In genomic region chr6:49368212-49368611, GRCm38 (mm10) we compare ENCODE assay signal across 9 mouse cellular contexts. TPM values are rescaled to one million over a fixed set of nuclear protein-coding genes. Genes with fewer than 3 reads are reported as not detected.
DNase-seq lines count a peak whose midpoint lies in the region; ATAC-seq and TF ChIP-seq lines count a peak whose summit lies in the region.
"Had no signal": no experiment of that assay in that cellular context is flagged by ENCODE, and none has a peak within 500 bp of the region (broad histone marks: within the 10 kb centered on the region; RNA-seq: fewer than 3 reads in every experiment).

No protein-coding gene starts in this region.

- DNase-seq in cerebellum, adult 2 months, result no peak
- DNase-seq in cerebellum, adult 9-10 months, result no peak
- DNase-seq in liver, postnatal 0 days, result no peak
- no peak for DNase-seq in frontal cortex, postnatal 36 days (ENCODE audit: low spot score in 2 of 2)
- no peak for DNase-seq in ovary, postnatal 36 days (ENCODE audit: low spot score)
- no peak for DNase-seq in gastrocnemius, postnatal 25 days

- peak overlapping the region; percentile 80 for H3K9ac ChIP-seq in heart, embryonic 14.5 days (ENCODE audit: low read length)
- peak overlapping the region; percentile 76 for H3K9ac ChIP-seq in liver, postnatal 0 days (replicated peaks)

- TF ChIP-seq CTCF in cerebellum, adult 2 months (IDR thresholded peaks at IDR 0.05; ENCODE audit: borderline replicate concordance, insufficient read depth, low read depth, low read length), result no peak
- TF ChIP-seq CTCF in E14TG2a.4 (conservative IDR thresholded peaks at IDR 0.05; ENCODE audit: low read length), result no peak
- no peak for TF ChIP-seq CTCF in liver, postnatal 0 days (IDR thresholded peaks at IDR 0.05; ENCODE audit: low read depth)

- no peak for TF ChIP-seq EP300 in liver, postnatal 0 days (IDR thresholded peaks at IDR 0.05; ENCODE audit: low read depth)

- ATAC-seq in heart, embryonic 14.5 days (ENCODE audit: insufficient number of reproducible peaks, insufficient read depth, low FRiP score, low read depth), result no peak
- no peak for ATAC-seq in liver, postnatal 0 days

- H3K27ac ChIP-seq in cerebellum, adult 2 months (ENCODE audit: insufficient read depth, low read length), result no peak overlapping the region
- no peak overlapping the region for H3K27ac ChIP-seq in heart, embryonic 14.5 days (replicated peaks in 1 of 2; ENCODE audit: control insufficient read depth in 1 of 2, insufficient read depth in 1 of 2, low read depth in 2 of 2, low read length in 2 of 2)
- H3K27ac ChIP-seq in liver, postnatal 0 days (ENCODE audit: low read depth), result no peak overlapping the region

- H3K4me1 ChIP-seq in cerebellum, adult 2 months (ENCODE audit: control insufficient read depth, insufficient read depth, low read length), result no peaks in the 10 kb centered on the region
- H3K4me1 ChIP-seq in E14TG2a.4 (replicated peaks; ENCODE audit: low read depth, low read length), result peaks cover 29% of the 10 kb centered on the region
- H3K4me1 ChIP-seq in heart, embryonic 14.5 days (ENCODE audit: control insufficient read depth in 2 of 2, insufficient read depth in 2 of 2, low read length in 2 of 2), result peaks cover 7 to 8% of the 10 kb centered on the region in 2 experiments; a peak in 3 of 4 replicates
- 0 out of 2 replicates have a peak, but pooled peaks cover 6% of the 10 kb centered on the region for H3K4me1 ChIP-seq in liver, postnatal 0 days (ENCODE audit: insufficient read depth)

- TF ChIP-seq POLR2A in cerebellum, adult 2 months (IDR thresholded peaks at IDR 0.05; ENCODE audit: borderline replicate concordance, insufficient read depth, low read length), result no peak

- H3K4me3 ChIP-seq in cerebellum, adult 2 months (replicated peaks; ENCODE audit: insufficient read depth, low read depth, low read length), result peak overlapping the region; percentile 69
- peak overlapping the region; percentile 78 for H3K4me3 ChIP-seq in E14TG2a.4 (replicated peaks; ENCODE audit: low read length)
- peak overlapping the region; percentile 59 to 76 for H3K4me3 ChIP-seq in heart, embryonic 14.5 days (ENCODE audit: control insufficient read depth in 1 of 2, insufficient read depth in 1 of 2, low read depth in 1 of 2, low read length in 2 of 2)
- H3K4me3 ChIP-seq in liver, postnatal 0 days (ENCODE audit: low read depth, low read length), result peak overlapping the region; percentile 66

- H3K4me2 ChIP-seq in heart, embryonic 14.5 days (ENCODE audit: low read length), result peak overlapping the region; percentile 94
- peak overlapping the region; percentile 89 for H3K4me2 ChIP-seq in liver, postnatal 0 days (ENCODE audit: low read depth, low read length)

- H3K27me3 ChIP-seq in cerebellum, adult 2 months (ENCODE audit: control insufficient read depth, insufficient read depth, low read length), result no peaks in the 10 kb centered on the region
- peaks cover 14% of the 10 kb centered on the region for H3K27me3 ChIP-seq in E14TG2a.4 (ENCODE audit: insufficient read depth, low read length)
- H3K27me3 ChIP-seq in heart, embryonic 14.5 days (ENCODE audit: control insufficient read depth, insufficient read depth, low read length), result no peaks in the 10 kb centered on the region
- no peaks in the 10 kb centered on the region for H3K27me3 ChIP-seq in liver, postnatal 0 days (ENCODE audit: insufficient read depth, low read length)

- no peaks in the 10 kb centered on the region for H3K9me3 ChIP-seq in E14TG2a.4 (ENCODE audit: low read length)
- no peaks in the 10 kb centered on the region for H3K9me3 ChIP-seq in heart, embryonic 14.5 days (ENCODE audit: control insufficient read depth, low read length)
- H3K9me3 ChIP-seq in liver, postnatal 0 days (ENCODE audit: low read length), result no peaks in the 10 kb centered on the region

- H3K36me3 ChIP-seq in E14TG2a.4 (ENCODE audit: insufficient read depth, low read length), result no peaks in the 10 kb centered on the region
- no peaks in the 10 kb centered on the region for H3K36me3 ChIP-seq in heart, embryonic 14.5 days (ENCODE audit: control insufficient read depth, insufficient read depth, low read length)
- no peaks in the 10 kb centered on the region for H3K36me3 ChIP-seq in liver, postnatal 0 days (replicated peaks; ENCODE audit: insufficient read depth, low read length)

- 21% methylated on average over 3 of the region's 3 CpGs for WGBS in cerebellum, adult 2 months
- 49% methylated on average over 3 of the region's 3 CpGs for WGBS in heart, embryonic 14.5 days
- WGBS in liver, postnatal 0 days (ENCODE audit: insufficient replicate concordance), result 58% methylated on average over 3 of the region's 3 CpGs

RNA-seq across cellular contexts. Expression of gene Fam221a, which starts 0.7 kb away (rescaled TPM):
- polyA plus RNA-seq in cerebellum, adult 2 months (2012; rRNA removed), result 1.2 and 1.7 TPM in 2 replicates
- 4.0 and 4.3 TPM in 2 replicates for polyA plus RNA-seq in heart, embryonic 14.5 days (2014; fragmentation: Nextera tagmentation; extraction: Ambion mirVana)
- polyA plus RNA-seq in liver, postnatal 0 days (2015; fragmentation: Nextera tagmentation; extraction: Ambion mirVana), result 2.5 and 3.6 TPM in 2 replicates
- total RNA-seq in gastrocnemius, postnatal 25 days (2021), result under 1 TPM; 0.24 to 0.87 TPM

RNA-seq across cellular contexts. Expression of gene Stk31, which starts 27.2 kb away (rescaled TPM):
- polyA plus RNA-seq in cerebellum, adult 2 months (2012; rRNA removed), result 0.03 and 0.08 TPM in 2 replicates
- polyA plus RNA-seq in heart, embryonic 14.5 days (2014; fragmentation: Nextera tagmentation; extraction: Ambion mirVana), result not detected in 2 replicates
- polyA plus RNA-seq in liver, postnatal 0 days (2015; fragmentation: Nextera tagmentation; extraction: Ambion mirVana), result not detected in 2 replicates
- under 1 TPM in 1 of 2 experiments, not detected in 1; 0.21 TPM for total RNA-seq in gastrocnemius, postnatal 25 days (2021)
- polyA plus RNA-seq: gonadal fat pad, adult 2 months had no signal

RNA-seq across cellular contexts. Expression of gene Ccdc126, which starts 49.1 kb away (rescaled TPM):
- polyA plus RNA-seq in cerebellum, adult 2 months (2012; rRNA removed), result 10.3 and 11.2 TPM in 2 replicates
- polyA plus RNA-seq in heart, embryonic 14.5 days (2014; fragmentation: Nextera tagmentation; extraction: Ambion mirVana), result 8.6 and 9.6 TPM in 2 replicates
- 3.6 and 3.8 TPM in 2 replicates for polyA plus RNA-seq in liver, postnatal 0 days (2015; fragmentation: Nextera tagmentation; extraction: Ambion mirVana)
- total RNA-seq in gastrocnemius, postnatal 25 days (2021), result 1 to 10 TPM; 1.8 to 2.0 TPM
